Mouse (Mus musculus) limb, embryonic 14.5 days (tissue): ENCODE data around the gene Efr3b. TPM values are rescaled to one million over a fixed set of nuclear protein-coding genes. Genes with fewer than 3 reads are reported as not detected.

Experiments
- ATAC-seq: fragments of 200-750 bp; cut with Nextera tagmentation; 2 replicates; pipeline ENCODE4 v1.8.0; 2017; ENCODE audit warnings: low read depth, moderate number of reproducible peaks, moderate TSS enrichment; ENCODE audit not compliant: low FRiP score
- DNase-seq: peaks from one replicate; pipeline ENCODE4 v3.0.0-alpha.2; 2015; ENCODE audit warnings: low spot score
- H3K27ac ChIP-seq: fragments of 300-500 bp; sonication (generic); replicated peaks from 2 replicates; pipeline ENCODE4 v1.5.1; 2014; ENCODE audit warnings: low read depth, mild to moderate bottlenecking, low read length, moderate library complexity, mixed read lengths
- H3K27me3 ChIP-seq: fragments of 300-500 bp; sonication (generic); 2 replicates; pipeline ENCODE4 v1.6.1; 2014; ENCODE audit warnings: low read length, mixed read lengths; ENCODE audit not compliant: control insufficient read depth, insufficient read depth
- H3K36me3 ChIP-seq: fragments of 300-500 bp; sonication (generic); 2 replicates; pipeline ENCODE4 v1.6.1; 2014; ENCODE audit warnings: mild to moderate bottlenecking, low read length, moderate library complexity, mixed read lengths; ENCODE audit not compliant: control insufficient read depth, insufficient read depth
- H3K4me1 ChIP-seq: fragments of 300-500 bp; sonication (generic); 2 replicates; pipeline ENCODE4 v1.6.1; 2014; ENCODE audit warnings: antibody characterized with exemption, low read length, mixed read lengths; ENCODE audit not compliant: control insufficient read depth, insufficient read depth
- H3K4me2 ChIP-seq: fragments of 300-500 bp; sonication (generic); replicated peaks from 2 replicates; pipeline ENCODE4 v1.6.1; 2014; ENCODE audit warnings: low read depth, mild to moderate bottlenecking, low read length, moderate library complexity; ENCODE audit not compliant: severe bottlenecking
- H3K4me3 ChIP-seq: fragments of 300-500 bp; sonication (generic); replicated peaks from 2 replicates; pipeline ENCODE4 v1.5.1; 2014; ENCODE audit warnings: low read length
- H3K9ac ChIP-seq: fragments of 300-500 bp; sonication (generic); 2 replicates; pipeline ENCODE4 v1.6.1; 2014; ENCODE audit warnings: mild to moderate bottlenecking, low read depth, low read length, moderate library complexity; ENCODE audit not compliant: severe bottlenecking
- H3K9me3 ChIP-seq: fragments of 300-500 bp; sonication (generic); 2 replicates; pipeline ENCODE4 v1.6.1; 2016; ENCODE audit warnings: low read length; ENCODE audit not compliant: control insufficient read depth
- POLR2A ChIP-seq: fragments of 200-500 bp; IDR thresholded peaks from 2 replicates; pipeline ENCODE4 v1.8.0; 2012; ENCODE audit warnings: inconsistent platforms, mild to moderate bottlenecking, moderate library complexity, borderline replicate concordance; ENCODE audit not compliant: insufficient read depth, insufficient read length; ENCODE audit errors: extremely low read depth
- whole genome bisulfite sequencing: fragments of 180-500 bp; shearing (Covaris S2); extraction: QIAGEN DNeasy Blood & Tissue Kit; methylation state at CpG from one replicate; pipeline ENCODE4 v1.1.7; 2014; 5-methylcytosine and 5-hydroxymethylcytosine counted together
- polyA plus RNA-seq, 2 experiments: library from polyadenylated mRNA; depleted of rRNA in 1 of 2; stranded (reverse) in 1 of 2; unstranded in 1 of 2; fragments of >200 nt; fragmentation: Nextera tagmentation in 1 of 2; extraction: Ambion mirVana in 1 of 2; gene quantifications; 2 replicates each; pipeline versions ENCODE4 v1.2.1 to v1.2.3; 2012 to 2014

Efr3b gene
- polyA plus RNA-seq, 2 experiments = 3.5 to 6.2 TPM

DNA sequence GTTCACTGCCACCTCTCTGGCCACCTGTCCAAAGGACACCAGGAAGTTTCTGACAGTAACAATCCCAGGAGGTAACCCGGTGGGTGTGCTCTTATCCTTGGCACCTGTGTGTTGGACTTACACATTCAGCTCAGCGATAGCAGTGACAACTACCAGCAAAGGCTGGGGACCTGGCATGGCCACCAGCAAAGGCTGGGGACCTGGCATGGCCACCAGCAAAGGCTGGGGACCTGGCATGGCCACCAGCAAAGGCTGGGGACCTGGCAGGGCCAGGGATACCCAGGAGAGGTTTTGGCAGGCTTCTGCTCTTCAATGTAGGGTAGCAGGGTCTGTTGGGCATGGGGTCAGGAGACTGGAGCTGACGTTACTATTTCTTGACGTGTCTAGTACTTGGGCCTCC lies 71.5 kb downstream of the Efr3b start:
- H3K27me3 ChIP-seq = no peaks in the 10 kb centered on the region
- 91% methylated on average over 4 of the region's 4 CpGs for WGBS
- TF ChIP-seq POLR2A = no peak

DNA sequence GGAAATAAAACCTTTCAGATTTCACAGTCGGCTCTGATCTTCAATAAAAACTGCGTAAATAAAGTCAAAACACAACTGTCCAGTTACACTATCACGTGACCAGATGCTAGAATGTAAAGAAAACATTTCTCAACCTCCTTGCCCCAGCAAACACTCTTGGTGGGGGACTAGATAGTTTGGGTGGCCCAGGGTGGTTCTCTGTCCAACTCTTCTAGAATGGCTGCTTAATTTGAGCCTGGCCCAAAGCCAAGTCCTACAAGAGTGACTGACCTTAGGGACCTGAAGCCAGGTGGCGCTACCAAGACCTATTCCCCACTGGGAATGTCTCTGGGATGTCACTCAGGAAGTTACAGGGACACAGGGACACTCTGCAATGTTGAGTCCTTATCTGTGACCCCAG lies 78.2 kb downstream of the Efr3b start:
- no peak for TF ChIP-seq POLR2A
- Histone ChIP-seq H3K9me3 (no peaks in the 10 kb centered on the region), H3K4me2 (peak overlapping the region; percentile 68), H3K4me1 (no peaks in the 10 kb centered on the region), H3K27me3 (0 out of 2 replicates have a peak, but pooled peaks cover 4% of the 10 kb centered on the region), H3K9ac (peak overlapping the region; percentile 64), H3K36me3 (no peaks in the 10 kb centered on the region), H3K4me3 (peak overlapping the region; percentile 48), H3K27ac (no peak overlapping the region)
- 47% methylated on average over 4 of the region's 4 CpGs for WGBS
- DNase-seq (no peak), ATAC-seq (no peak)

More for the DNA sequence above, 71.5 kb downstream of the Efr3b start:
- no peak overlapping the region for H3K27ac ChIP-seq
- H3K4me2 ChIP-seq = no peak overlapping the region
- H3K4me1 ChIP-seq = no peaks in the 10 kb centered on the region
- DNase-seq (no peak), ATAC-seq (no peak)
- no peak overlapping the region for H3K4me3 ChIP-seq
- peaks cover 22% of the 10 kb centered on the region for H3K36me3 ChIP-seq
- H3K9ac ChIP-seq = no peak overlapping the region
- H3K9me3 ChIP-seq = no peaks in the 10 kb centered on the region

DNA sequence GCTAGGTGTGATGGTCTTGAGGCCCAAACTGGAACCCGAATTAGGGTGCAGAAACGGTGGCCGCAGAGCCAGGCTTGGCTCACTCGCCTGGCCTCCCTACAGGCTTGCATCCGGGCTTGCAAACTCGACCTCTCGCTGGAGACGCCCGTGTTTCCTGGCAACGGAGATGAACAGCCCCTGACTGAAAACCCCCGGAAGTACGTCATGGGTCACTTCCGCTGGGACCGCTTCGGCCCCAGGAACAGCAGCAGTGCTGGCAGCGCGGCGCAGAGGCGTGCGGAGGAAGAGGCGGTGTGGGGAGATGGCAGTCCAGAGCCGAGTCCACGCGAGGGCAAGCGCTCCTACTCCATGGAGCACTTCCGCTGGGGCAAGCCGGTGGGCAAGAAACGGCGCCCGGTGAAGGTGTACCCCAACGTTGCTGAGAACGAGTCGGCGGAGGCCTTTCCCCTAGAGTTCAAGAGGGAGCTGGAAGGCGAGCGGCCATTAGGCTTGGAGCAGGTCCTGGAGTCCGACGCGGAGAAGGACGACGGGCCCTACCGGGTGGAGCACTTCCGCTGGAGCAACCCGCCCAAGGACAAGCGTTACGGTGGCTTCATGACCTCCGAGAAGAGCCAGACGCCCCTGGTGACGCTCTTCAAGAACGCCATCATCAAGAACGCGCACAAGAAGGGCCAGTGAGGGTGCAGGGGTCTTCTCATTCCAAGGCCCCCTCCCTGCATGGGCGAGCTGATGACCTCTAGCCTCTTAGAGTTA lies 78.7 kb downstream of the Efr3b start:
- Histone ChIP-seq H3K9ac (peak overlapping the region; percentile 64), H3K27me3 (peaks cover 8% of the 10 kb centered on the region), H3K4me2 (peak overlapping the region; percentile 68), H3K4me1 (no peaks in the 10 kb centered on the region), H3K4me3 (peak overlapping the region; percentile 48), H3K9me3 (no peaks in the 10 kb centered on the region), H3K27ac (peak overlapping the region; percentile 81), H3K36me3 (no peaks in the 10 kb centered on the region)
- TF ChIP-seq POLR2A = peak; percentile 89; the same call in 1 of the 2 replicates
- DNase-seq (peak; percentile 87), ATAC-seq (peak; percentile 94)
- 4% methylated on average over 53 of the region's 53 CpGs for WGBS

DNA sequence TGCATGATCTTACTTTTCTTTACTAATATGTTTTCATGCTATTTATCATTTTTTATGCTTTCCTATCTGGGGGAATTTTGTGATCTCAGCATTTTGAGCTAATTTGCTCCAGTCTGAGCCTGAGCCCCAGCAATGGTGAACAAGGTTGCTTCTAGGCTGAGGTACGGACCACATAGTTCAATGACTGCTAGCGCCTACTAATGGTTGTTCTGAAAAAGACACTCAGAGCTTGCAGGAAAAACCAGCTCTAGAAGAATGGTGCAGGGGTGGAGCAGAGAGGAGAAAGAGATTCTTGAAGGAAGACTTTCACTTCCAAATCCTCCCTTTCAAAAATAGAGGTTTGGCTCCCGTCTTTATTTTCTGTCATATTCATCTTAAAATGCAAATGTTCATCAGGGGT lies 82.4 kb downstream of the Efr3b start:
- TF ChIP-seq POLR2A = no peak
- Histone ChIP-seq H3K4me2 (no peak overlapping the region), H3K4me1 (no peaks in the 10 kb centered on the region), H3K9me3 (no peaks in the 10 kb centered on the region), H3K27me3 (peaks cover 20% of the 10 kb centered on the region), H3K36me3 (no peaks in the 10 kb centered on the region), H3K4me3 (no peak overlapping the region), H3K27ac (no peak overlapping the region), H3K9ac (no peak overlapping the region)
- ATAC-seq (no peak), DNase-seq (no peak)
- WGBS = 18% methylated on average over 3 of the region's 3 CpGs

DNA sequence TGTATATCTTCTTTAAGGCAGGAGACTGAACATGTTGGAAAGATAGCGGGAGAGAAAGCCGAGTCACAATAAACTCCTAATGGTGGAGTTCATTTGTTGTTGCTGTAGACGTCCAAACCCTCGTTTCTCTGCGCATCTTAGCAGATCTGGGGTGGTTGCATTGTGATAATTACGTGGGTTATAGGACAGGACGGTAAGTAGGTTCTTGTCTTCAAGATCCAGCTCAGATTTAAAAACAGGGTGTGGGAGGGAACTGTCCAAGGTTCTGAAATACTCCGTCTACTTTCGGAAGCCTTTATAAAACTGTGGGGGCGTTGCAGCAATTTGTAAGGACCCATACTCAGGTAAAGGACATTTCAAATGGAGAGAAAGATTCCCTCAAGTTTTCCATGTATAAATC lies 83.3 kb downstream of the Efr3b start:
- peaks cover 20% of the 10 kb centered on the region for H3K27me3 ChIP-seq
- H3K36me3 ChIP-seq = no peaks in the 10 kb centered on the region
- no peak overlapping the region for H3K4me3 ChIP-seq
- ATAC-seq = no peak
- H3K27ac ChIP-seq = no peak overlapping the region
- TF ChIP-seq POLR2A = no peak
- H3K9ac ChIP-seq = no peak overlapping the region
- H3K4me2 ChIP-seq = no peak overlapping the region
- no peaks in the 10 kb centered on the region for H3K4me1 ChIP-seq
- H3K9me3 ChIP-seq = no peaks in the 10 kb centered on the region
- DNase-seq = peak; percentile 75
- 30% methylated on average over 10 of the region's 10 CpGs for WGBS

DNA sequence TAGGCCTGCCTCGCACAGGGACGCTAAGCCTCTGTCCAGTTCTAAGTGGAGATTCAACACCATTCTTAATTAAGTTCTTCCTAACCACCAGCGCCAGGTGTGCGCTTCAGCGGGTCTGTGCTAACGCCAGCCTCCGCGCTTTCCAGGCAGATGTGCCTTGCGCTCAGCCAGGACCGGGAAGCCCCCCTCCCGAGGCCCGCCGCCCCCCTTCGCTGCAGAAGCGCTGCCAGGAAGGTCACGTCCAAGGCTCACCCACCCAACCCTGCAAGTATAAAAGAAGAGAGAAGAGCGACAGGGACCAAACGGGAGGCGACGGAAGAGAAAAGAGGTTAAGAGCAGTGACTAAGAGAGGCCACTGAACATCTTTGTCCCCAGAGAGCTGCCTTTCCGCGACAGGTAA lies 84.1 kb downstream of the Efr3b start, which contains the start of gene Pomc:
Pomc (plus strand) TSS at position 301 of the 400 bp plus-strand sequence.
- Histone ChIP-seq H3K4me3 (no peak within 1 kb of the TSS), H3K27me3 (peaks cover 20% of the 10 kb centered on the region), H3K4me1 (no peaks in the 10 kb centered on the region), H3K9me3 (no peaks in the 10 kb centered on the region), H3K27ac (no peak within 1 kb of the TSS), H3K36me3 (no peaks in the 10 kb centered on the region), H3K4me2 (no peak within 1 kb of the TSS), H3K9ac (no peak within 1 kb of the TSS)
- ATAC-seq = no peak
- TF ChIP-seq POLR2A = no peak
- WGBS = 25% methylated on average over 22 of the region's 22 CpGs
- DNase-seq = no peak
